ENCODE assay signal across 1 mouse cellular context in the genomic region with DNA sequence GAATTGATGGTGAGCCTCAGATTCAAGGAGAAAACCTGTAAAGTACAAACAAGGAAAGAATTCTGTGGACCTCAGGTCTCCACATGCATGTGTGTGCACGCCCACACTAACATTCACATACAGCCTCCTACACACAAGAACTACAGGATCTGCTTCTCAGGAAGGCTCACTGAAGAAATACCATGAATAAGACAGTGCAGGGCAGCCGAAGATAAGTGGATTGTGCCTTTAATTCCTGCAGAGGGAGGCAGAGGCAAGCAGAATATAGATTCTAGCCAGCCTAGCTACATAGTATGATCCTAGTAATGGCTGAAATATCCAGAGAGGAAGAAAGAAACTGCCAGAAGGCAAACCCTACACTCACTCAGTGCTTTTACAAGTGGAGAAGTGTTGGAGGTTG.
A peak's percentile ranks its signal among the peaks of the same experiment; 100 is the strongest.
TF ChIP-seq lines count a peak whose summit lies in the region.

No protein-coding gene starts in this region.

TF ChIP-seq in CH12.LX, 34 proteins besides CTCF, POLR2A, EP300 and RAD21:
- no peak for TF ChIP-seq E2F4 (IDR thresholded peaks at IDR 0.05; ENCODE audit: insufficient replicate concordance, low read depth, low read length)
- TF ChIP-seq MEF2A (IDR thresholded peaks at IDR 0.05; ENCODE audit: borderline replicate concordance, low read depth, low read length) = no peak
- TF ChIP-seq SMC3 (IDR thresholded peaks at IDR 0.05; ENCODE audit: low read depth, low read length) = peak; percentile 23
- no peak for TF ChIP-seq ETS1 (conservative IDR thresholded peaks at IDR 0.05; ENCODE audit: low read depth, low read length)
